Mouse (Mus musculus) gastrocnemius, postnatal 25 days (tissue): ENCODE results near the gene Borcs6. TPM values are rescaled to one million over a fixed set of nuclear protein-coding genes. Genes with fewer than 3 reads are reported as not detected.

ENCODE experiments used
- DNase-seq: peaks from one replicate; pipeline ENCODE4 v3.0.0; 2022
- total RNA-seq, 2 experiments: library from RNA; stranded (reverse); gene quantifications; 1 replicate in 1 of 2; 2 replicates in 1 of 2; pipeline ENCODE4 v1.2.3; 2021

Gene Borcs6
- total RNA-seq, 2 experiments from 2014 or later, result 15.5 to 15.9 TPM

- DNase-seq, result no peak
Measured at GRCm38 (mm10) chr11:69102403-69102725, 42.8 kb downstream of the Borcs6 start.

- no peak for DNase-seq
Measured at GRCm38 (mm10) chr11:69103121-69103520, 43.6 kb downstream of the Borcs6 start.

- DNase-seq, result no peak
Measured at GRCm38 (mm10) chr11:69103531-69104435, 44.3 kb downstream of the Borcs6 start.

DNA sequence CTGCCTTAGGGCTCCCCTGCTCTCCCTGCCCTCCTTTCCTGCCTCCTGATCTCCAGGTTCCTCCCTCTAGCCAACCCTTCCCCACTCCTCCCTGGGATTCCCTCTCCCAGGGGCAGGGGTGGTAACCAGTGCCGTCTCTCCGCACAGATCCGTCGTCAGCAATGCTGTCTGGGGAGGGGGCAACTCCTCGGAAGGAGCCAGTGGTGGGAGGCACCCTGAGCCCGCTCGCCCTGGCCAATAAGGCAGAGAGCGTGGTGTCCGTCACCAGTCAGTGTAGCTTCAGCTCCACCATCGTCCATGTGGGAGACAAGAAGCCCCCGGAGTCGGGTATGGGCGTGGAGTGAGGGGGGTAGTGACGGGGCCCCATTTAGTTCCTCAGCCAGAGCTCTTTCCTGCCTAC is 45.0 kb downstream of the Borcs6 start:
- no peak for DNase-seq

DNA sequence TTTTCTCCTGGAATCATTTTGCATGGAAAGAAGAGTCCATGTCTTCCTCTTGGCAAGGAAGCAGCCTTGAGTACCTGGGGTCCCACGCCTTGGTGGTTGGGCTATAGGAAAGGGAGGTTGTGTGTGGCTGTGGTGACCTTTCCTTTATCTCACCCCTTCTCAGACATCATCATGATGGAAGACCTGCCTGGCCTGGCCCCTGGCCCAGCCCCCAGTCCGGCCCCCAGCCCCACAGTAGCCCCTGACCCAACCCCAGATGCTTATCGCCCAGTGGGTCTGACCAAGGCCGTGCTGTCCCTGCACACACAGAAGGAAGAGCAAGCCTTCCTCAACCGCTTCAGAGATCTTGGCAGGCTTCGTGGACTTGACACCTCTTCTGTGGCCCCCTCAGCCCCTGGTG is 45.7 kb downstream of the Borcs6 start:
- DNase-seq, result no peak

DNA sequence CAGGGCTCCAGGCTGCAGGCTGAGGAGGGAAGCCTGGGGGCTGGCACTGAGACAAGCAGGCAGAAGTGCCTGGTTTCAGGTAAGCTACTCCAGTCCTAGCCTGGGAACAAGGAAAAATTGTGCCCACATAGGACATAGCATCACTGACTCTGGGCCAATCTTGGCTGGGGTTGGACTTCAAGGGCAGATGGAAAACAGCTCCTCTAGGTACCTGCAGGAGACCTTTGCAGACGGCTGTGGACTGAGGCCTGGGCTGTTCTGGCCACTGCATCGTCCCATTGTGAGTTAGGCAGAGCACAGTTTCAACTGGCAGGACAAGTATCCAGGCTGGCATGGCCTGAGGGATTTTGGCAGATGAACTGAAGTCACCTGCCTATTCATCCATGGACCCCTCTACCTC is 46.3 kb downstream of the Borcs6 start:
- no peak for DNase-seq

GRCm38 (mm10) chr11:69106299-69106698 is 46.8 kb downstream of the Borcs6 start:
- DNase-seq, result no peak

DNA sequence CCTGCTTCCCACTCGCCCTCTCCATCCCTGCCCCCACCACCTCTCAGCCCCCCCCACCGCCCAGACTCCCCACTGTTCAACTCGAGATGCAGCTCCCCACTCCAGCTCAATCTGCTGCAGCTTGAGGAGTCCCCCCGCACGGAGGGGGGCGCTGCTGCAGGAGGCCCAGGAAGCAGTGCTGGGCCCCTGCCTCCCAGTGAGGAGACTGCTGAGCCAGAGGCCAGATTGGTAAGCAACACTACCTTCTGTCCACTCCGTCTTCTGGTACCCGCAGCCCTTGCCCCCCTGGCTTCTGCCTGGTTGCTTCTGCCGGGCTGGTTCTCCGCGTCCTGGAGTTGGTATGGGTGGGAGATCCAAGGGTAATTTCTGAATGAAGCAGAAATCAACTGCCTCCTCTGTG is 47.3 kb downstream of the Borcs6 start:
- DNase-seq, result no peak

- DNase-seq, result no peak
Measured at GRCm38 (mm10) chr11:69107676-69108075, 48.2 kb downstream of the Borcs6 start.

DNA sequence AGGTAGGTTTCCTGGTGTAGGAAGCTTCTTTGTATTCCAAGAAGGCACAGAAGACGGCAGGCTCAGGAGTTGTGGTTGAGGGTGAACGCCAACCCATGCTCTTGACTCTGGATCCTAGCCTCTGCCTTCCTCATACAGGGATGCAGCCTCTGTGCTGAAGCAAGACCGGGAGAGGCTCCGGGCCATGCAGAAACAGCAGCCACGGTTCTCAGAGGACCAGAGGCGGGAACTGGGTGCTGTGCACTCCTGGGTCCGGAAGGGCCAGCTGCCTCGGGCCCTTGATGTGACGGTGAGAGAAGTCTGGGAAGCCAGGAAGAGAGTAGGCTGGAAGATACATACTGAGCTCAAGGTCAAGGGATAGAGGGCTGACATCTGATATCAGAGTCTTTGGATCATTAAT is 48.7 kb downstream of the Borcs6 start:
- no peak for DNase-seq

- no peak for DNase-seq
Measured at GRCm38 (mm10) chr11:69109032-69109900, 49.7 kb downstream of the Borcs6 start.

- peak; percentile 85 for DNase-seq
Measured at GRCm38 (mm10) chr11:69110319-69111046, 51.0 kb downstream of the Borcs6 start.

Other genes starting within 250 kb of the Borcs6 start
- 10 to 100 TPM; 69.4 to 71.0 TPM for gene Ndel1, start 187.9 kb upstream of the Borcs6 start, total RNA-seq
- gene Rnf222, start 171.2 kb upstream of the Borcs6 start, total RNA-seq, result not detected
- 100 to 1,000 TPM; 573 to 637 TPM for gene Rpl26, start 158.1 kb upstream of the Borcs6 start, total RNA-seq
- gene Odf4, start 132.6 kb upstream of the Borcs6 start, total RNA-seq, result not detected
- 1 to 10 TPM; 8.4 to 9.6 TPM for gene Arhgef15, start 102.2 kb upstream of the Borcs6 start, total RNA-seq
- gene Slc25a35, start 91.6 kb upstream of the Borcs6 start, total RNA-seq, result 1 to 10 TPM; 3.8 to 4.6 TPM
- gene Rangrf, start 84.5 kb upstream of the Borcs6 start, total RNA-seq, result 10 to 100 TPM; 59.6 to 60.4 TPM
- 1 to 10 TPM; 6.7 to 7.0 TPM for gene Pfas, start 51.3 kb upstream of the Borcs6 start, total RNA-seq
- gene Ctc1, start 43.8 kb upstream of the Borcs6 start, total RNA-seq, result 10 to 100 TPM in 1 of 2 experiments, 1 to 10 TPM in 1; 8.9 to 10.9 TPM
- under 1 TPM; 0.54 to 0.88 TPM for gene Aurkb, start 14.1 kb upstream of the Borcs6 start, total RNA-seq
- gene Tmem107, start 11.1 kb downstream of the Borcs6 start, total RNA-seq, result 1 to 10 TPM; 3.9 to 4.1 TPM
- gene Vamp2, start 28.8 kb downstream of the Borcs6 start, total RNA-seq, result 10 to 100 TPM; 34.9 to 35.2 TPM
- gene Per1, start 35.5 kb downstream of the Borcs6 start, total RNA-seq, result 10 to 100 TPM; 21.0 to 50.8 TPM
- gene Hes7, start 60.7 kb downstream of the Borcs6 start, total RNA-seq, result not detected
- under 1 TPM in 1 of 2 experiments, not detected in 1; 0.21 TPM for gene 9130213A22Rik, start 62.9 kb downstream of the Borcs6 start, total RNA-seq
- not detected for gene Aloxe3, start 66.2 kb downstream of the Borcs6 start, total RNA-seq
- gene Alox12b, start 97.3 kb downstream of the Borcs6 start, total RNA-seq, result under 1 TPM in 1 of 2 experiments, not detected in 1; 0.18 TPM
- gene Alox8, start 138.1 kb downstream of the Borcs6 start, total RNA-seq, result not detected
- not detected for gene Gucy2e, start 177.3 kb downstream of the Borcs6 start, total RNA-seq